Mouse (Mus musculus): ENCODE data around the gene Neu1.
A peak's percentile ranks its signal among the peaks of the same experiment; 100 is the strongest.

Gene Neu1

DNA sequence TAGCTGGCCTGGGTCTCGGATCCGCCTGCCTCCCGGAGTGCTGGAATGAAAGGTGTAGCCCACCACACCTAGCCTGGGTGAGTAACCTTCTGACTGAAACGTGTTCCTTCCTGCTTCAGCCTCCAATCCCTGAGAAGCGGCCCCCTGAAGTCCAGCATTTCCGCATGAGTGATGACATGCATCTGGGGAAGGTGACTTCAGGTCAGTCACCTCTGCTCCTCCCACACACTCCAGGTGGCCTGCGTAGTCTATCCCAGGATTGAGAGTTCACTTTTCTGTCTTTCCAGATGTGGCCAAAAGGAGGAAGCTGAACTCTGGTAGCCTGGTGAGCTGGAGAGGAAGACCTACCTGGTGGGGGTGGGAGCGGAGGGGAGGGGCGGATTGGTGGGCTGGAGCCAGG is 28.2 kb upstream of the Neu1 start:
- no peak for DNase-seq (ENCODE audit: low read depth)

DNA sequence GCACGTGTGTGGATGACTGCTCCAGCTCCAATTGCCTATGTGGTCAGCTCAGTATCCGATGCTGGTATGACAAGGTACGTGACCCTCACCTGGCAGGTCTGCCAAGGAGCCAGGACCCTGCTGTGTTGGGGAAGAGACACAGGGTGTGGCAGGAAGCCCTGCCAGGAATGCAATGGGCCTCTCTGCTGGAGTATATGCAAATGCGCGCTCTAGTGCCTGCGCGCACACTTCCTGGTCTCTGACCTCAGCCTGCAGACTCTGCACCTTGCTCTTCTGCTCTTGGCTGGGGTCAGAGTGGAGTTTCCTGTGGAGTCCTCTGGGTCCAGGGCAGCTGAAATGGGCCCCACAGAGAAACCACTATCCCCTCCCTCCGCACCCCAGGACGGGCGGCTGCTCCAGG is 20.1 kb upstream of the Neu1 start:
- DNase-seq (ENCODE audit: low read depth) = no peak

DNA sequence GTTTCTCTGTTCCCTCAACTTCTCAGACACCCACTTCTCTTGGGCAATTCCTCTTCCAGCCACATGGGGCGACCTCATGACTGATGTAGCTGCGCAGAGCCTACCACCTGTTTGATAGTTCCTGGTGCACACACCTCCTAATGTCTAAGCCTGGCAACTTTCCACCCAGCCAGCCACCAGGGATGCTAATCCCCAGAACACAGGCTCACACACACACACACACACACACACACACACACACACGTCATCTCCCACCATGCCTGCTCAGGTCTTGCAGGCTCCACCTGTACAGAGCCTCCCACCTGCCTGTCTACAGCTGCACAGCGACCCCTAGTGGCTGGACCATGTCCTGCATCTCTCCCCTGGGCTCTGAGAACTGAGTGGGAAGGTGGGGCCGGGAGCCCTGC is 19.1 kb upstream of the Neu1 start:
- DNase-seq (ENCODE audit: low read depth) = peak; percentile 95

DNA sequence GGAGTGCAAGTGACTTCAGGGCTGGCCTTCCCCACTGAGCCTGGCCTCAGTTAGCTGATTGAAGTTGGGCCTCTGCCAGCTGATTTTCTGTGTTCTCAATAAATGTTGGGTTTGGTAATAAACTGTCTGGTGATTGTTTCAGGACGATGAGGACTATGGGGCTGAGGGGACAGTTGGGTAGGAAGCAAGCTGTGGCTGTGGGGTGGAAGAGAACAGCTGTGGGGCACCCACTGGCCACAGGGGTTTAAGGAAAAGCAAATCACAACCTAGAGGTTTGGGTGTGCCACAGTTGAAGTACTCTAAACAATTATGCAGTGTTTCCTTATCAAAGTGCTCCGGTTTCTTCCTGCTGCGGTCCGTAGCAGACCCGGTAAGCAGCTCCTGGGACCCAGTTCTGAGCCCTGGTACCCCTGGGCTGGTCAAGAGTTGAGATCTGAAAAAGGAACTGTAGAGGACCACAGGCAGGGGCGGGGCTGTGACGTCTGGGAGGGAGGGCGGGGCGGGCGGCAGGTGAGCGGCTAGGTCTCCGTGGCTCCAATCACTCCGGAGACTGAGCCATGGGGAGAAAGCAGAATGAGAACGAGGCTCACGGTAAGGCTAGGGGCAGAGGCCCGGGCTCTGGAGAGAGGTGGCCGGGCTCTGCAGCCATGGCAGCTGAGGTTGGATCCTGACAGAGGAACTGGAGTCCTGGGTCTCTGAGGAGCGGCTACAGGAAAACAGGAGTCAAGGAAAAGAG is 17.0 kb upstream of the Neu1 start, which contains the start of gene Slc44a4:
Slc44a4 (plus strand) TSS at position 537 of the 736 bp plus-strand sequence.
- no peak for DNase-seq (ENCODE audit: low read depth)

DNA sequence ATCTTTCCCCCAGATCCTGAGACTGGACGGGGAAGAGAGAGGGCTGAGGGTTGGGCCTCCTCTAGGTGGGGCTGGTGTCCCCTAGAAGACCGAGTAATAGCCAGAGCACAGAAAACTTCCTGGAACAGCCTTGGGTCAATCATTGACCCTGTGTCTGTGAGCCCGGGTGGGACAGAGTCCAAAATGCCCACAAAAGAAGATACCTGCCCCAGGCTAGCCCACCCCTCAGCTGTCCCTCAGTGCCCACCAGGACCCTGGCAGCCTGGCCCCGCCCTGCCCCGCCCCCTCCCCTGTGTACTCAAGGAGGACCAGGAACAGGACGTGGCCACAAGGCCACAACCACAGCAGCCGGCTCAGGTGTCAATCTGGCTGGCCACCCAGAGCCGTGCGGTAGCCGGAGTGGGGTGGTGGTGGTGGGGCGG is 15.6 kb upstream of the Neu1 start:
- DNase-seq (ENCODE audit: low read depth) = no peak

DNA sequence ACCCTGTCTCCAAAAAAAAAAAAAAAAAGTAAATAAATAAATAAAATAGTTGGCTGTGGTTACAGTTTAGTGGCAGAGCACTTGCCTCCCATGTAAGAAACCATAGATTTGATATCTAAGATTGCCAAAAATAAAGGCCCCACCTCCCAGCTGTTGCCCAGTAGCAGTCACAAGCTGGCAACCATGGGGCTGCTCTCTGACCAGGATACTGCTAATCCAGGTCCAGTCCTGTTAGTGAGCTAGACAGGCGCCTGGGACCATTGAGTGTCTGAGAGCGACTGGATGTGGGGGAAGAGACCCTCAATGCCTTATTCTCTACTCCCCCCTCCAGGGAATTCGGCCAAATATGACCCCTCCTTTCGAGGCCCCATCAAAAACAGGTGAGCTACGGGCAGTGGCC is 14.7 kb upstream of the Neu1 start:
- DNase-seq (ENCODE audit: low read depth) = no peak

DNA sequence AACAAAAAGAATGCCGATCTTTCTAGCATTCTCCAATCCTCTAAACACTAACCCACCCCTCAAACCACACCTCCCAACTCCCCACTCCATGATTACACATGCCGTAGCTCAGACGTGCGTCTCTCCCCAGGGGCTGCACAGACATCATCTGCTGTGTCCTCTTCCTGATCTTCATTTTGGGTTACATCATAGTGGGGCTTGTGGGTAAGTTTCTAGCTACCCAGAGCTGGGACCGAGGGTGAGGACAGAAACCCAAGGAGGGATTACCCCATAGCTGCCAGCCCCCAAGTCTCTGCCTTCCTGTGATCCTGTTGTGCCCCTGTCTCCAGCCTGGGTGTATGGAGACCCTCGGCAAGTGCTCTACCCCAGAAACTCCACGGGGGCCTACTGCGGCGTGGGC is 13.9 kb upstream of the Neu1 start:
- DNase-seq (ENCODE audit: low read depth) = no peak

DNA sequence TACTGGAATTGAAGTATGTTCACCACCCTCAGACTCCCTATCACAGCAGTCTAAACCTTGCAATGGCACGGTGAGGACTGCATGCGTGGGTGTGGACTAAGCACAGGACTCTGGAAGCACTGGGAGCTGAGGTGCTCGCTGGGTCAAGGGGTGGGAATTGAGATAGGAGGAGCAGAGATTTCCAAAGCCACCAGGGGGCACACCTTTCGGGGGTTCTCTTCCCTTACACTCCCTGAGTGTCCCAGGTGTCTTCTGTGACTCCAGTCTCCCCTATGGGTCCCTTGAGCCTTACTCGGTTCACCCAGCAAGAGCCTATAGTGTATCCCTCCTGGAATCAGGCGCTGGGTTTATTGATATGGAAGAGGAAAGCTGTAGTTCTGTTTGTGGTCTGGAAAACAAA is 8.1 kb upstream of the Neu1 start:
- DNase-seq (ENCODE audit: low read depth) = no peak

DNA sequence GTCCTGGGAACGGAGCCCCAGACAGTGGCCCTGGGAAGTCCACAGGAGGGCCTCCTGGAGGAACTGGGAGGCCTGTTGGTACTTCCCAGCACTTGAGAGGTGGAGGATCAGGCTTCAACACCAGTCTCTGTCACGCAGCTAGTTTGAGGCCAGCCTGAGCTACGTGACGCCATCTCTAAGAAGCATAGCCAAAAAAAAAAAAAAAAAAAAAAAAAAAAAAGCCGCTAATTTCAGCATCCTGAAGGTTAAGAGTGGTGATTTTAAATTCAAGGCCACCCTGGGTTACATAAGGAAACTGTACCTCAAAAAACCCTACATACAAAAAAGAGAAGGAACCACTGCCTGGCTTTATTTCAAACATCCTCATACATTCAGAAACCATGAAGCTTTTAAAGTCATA is 6.8 kb upstream of the Neu1 start:
- DNase-seq (ENCODE audit: low read depth) = no peak

DNA sequence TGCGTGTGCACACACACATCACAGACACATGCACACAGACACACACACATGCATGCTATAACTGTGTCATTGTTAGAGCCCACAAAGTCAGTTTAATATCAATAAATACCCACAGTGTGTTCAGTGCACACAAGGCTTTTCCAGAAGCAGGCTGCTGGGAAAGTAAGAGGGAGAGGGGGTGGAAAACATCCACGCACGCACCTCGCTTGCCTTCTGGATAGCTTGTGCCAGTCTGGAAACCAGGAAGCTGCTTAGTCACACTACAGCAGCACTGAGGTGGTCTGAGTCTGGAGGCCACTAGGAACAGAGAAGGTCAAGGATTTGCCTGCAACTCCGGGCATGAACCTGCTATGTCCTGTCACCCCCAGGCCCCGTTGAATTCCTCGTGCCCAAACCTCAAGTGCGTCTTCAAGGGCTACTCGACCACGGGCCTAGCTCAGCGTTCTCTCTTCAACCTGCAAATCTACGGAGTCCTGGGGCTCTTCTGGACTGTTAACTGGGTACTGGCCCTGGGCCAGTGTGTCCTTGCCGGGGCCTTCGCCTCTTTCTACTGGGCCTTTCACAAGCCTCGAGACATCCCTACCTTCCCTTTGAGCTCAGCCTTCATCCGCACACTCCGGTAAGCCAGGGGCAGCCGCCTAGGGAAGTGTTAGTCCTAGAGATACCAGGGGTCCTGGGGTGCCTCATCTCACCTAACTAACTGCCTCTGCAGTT is 3.6 kb upstream of the Neu1 start:
- no peak for DNase-seq (ENCODE audit: low read depth)

DNA sequence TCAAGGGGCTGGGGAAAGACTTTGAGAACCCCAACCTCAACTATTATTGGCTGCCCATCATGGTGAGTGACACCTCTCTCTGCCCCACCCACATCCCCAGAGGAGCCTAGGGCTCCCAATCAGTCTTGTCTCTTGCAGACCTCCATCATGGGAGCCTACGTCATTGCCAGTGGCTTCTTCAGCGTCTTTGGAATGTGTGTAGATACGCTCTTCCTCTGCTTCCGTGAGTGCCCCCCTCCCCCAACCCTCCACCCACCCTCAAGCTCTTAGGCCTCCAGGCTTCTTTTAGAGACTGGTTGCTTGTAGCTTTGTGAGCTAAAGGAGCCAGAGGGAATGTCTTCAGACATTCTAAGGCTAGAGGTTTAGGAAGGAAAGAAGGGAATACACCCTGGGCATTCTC is 2.2 kb upstream of the Neu1 start:
- DNase-seq (ENCODE audit: low read depth) = no peak

DNA sequence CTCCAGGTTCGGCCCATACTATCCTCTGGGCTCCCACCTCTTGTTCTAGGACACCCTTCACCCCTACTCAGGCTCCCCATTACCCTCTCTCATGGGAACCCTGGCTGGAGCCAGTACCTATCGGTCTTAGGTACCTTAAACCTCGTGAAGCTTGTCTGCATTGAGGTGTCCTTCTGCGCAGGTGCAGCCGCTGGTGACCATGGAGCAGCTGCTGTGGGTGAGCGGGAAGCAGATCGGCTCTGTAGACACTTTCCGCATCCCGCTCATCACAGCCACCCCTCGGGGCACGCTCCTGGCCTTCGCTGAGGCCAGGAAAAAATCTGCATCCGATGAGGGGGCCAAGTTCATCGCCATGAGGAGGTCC is 664 bp downstream of the Neu1 start:
- DNase-seq (ENCODE audit: low read depth) = peak; percentile 69

DNA sequence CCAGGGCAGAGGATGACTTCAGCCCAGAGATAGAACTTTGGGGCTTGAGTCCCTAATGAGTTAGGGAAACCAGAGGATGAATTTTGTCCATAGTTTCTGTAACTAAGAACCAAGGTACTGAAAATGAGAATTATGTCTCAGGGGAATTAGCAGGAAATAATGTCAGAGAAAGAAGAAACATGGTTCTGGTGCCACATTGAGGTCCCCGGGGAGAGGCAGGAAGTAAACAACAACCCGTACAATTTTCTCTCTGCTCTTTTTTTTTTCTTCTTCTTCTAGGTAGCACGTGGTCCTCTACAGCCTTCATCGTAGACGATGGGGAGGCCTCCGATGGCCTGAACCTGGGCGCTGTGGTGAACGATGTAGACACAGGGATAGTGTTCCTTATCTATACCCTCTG is 1.2 kb downstream of the Neu1 start:
- peak; percentile 60 for DNase-seq (ENCODE audit: low read depth)

DNA sequence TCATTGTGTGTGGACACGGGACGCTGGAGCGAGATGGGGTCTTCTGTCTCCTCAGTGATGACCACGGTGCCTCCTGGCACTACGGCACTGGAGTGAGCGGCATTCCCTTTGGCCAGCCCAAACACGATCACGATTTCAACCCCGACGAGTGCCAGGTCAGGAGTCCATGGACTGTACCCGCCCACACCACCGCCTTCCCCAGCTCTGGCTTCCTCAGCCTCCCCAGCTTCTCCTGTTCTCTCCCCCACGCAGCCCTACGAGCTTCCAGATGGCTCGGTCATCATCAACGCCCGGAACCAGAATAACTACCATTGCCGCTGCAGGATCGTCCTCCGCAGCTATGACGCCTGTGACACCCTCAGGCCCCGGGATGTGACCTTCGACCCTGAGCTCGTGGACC is 3.0 kb downstream of the Neu1 start:
- no peak for DNase-seq (ENCODE audit: low read depth)

DNA sequence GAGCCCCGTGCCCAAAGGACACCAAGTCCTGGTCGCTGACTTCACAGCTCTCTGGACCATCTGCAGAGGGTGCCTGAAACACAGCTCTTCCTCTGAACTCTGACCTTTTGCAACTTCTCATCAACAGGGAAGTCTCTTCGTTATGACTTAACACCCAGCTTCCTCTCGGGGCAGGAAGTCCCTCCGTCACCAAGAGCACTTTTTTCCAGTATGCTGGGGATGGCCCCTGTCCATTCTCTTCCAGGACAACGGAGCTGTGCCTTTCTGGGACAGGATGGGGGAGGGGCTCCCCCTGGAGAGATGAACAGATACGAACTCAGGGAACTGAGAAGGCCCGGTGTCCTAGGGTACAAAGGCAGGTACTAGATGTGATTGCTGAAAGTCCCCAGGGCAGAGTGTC is 3.8 kb downstream of the Neu1 start:
- no peak for DNase-seq (ENCODE audit: low read depth)

DNA sequence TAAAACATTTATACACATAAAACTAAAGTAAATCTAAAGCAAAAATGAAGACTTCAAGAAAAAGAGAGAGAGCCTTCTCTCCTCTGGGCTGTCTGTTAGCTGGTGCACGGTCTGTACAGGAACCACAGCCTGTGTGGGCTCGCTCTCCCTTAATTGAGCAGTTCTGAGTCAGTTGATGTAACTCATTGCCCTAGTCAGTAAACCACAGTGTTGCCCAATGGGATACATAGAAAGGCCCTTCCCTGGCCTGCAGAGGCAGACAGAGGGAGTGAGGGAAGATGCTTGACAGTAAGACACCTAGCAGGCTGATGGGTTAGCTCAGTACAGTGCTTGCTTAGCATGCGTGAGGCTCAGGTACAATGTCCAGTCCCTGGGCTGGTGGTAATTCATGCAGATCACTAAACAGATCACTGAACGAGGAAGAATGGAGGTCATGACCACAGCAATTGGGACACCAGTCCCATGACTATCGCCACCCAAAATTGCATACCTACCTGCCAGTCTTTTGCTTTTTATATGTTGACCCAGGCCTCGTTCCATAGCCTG is 7.0 kb downstream of the Neu1 start:
- no peak for DNase-seq (ENCODE audit: low read depth)

DNA sequence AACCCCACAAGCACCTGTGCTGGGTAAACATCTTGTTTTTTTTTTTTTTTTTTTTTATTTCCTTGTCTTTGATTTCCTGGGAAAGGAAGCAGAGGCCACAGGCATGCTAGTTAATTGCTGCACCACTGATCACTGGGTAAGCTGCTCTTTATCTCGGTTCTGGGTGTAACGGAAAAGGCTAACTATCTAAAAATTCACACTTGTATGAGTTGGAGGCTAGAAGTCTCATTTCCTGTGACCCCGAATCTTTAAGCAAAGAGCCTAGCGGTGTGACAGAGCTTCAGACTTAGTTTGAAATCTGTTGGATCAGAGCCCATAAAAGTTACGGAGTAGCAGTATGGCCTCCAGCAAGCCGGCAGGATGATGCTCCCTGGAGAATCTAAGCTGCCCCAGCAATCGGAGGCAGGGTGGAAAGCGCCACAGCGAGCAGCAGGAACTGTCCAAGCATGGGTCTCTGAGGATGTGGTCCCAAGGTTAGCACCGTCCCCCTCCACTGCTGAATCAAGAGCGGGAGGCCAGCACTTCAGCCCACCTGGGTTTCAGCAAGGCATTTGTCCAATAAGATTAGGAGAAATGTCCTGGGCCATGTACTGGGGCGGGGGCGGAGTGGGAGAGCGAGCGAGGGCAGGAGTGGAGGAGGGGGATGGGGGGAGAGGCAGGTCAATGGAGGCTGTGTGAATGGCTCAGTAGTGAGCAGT is 10.4 kb downstream of the Neu1 start:
- no peak for DNase-seq (ENCODE audit: low read depth)

DNA sequence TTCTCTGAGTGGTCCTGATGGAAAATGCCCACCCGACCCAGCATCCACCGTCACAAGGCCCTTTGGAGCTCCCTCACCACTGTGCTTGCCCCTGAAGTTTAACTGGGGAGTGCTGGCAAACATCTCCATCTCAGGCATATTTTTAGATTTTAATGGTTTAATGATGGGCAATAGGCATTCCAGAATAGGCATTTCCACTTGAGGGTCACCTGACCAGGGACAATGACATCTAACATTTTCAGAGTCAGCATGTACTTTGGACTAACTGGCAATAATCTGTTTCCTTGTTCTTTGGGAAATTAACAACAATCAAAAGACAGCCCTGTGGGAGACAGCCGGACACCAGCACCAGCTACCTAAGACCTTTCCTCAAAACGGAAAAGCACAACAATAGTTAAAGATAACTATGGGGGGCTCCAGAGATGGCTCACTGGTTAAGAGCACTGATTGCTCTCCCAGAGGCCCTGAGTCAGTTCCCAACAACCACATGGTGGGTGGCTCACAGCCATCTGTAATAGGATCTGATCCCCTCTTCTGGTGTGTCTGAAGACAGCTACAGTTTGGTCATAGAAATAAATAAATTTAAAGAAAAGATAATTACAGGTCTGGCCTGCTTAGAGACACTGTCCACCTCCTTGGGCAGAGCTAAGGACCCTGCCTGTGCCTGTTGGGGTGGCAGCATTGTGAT is 12.2 kb downstream of the Neu1 start:
- DNase-seq (ENCODE audit: low read depth) = no peak

DNA sequence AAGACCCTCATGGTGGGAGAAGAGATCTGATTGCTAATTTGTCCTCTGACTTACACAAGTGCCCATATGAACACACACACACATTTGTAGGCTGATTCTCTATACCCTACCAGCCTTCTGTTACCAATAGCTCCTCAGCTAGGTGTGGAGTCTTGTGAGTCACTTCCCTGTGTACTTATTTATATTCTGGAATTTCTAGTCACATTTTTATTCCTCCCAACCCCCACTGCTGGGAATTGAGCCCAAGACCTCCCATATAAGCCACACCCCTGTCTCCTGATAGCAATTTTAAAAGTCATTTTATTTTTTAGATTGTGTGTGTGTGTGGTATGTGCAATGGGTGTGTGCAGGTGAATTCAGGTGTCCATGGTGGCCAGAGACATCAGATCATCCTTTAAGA is 13.3 kb downstream of the Neu1 start:
- no peak for DNase-seq (ENCODE audit: low read depth)

DNA sequence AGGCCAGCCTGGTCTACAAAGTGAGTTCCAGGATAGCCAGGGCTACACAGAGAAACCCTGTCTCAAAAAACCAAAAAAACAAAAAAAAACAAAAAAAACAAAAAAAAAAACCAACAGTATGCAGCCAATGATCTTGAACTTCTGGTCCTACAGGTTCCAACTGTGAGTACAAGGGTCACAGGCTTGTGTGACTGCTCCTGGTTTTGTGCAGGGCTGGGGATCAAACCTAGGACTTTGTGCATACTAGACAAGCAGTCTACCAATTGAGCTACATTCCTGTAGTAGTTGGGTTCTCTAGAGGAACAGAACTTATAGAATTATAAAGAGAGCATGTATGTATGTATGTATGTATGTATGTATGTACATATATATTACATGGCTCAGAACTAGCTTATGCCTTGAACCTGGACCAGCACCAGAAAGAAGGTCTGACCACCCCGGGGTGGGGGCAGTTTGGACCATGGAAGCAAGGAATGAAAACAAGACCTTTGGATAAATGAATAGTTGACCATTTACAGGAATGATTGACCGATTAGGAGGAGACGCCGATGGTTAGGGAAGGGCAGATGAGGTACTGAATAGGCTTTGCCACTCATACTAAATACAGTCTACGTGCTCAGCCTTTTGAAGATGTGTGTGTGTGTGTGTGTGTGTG is 15.6 kb downstream of the Neu1 start:
- DNase-seq (ENCODE audit: low read depth) = no peak

DNA sequence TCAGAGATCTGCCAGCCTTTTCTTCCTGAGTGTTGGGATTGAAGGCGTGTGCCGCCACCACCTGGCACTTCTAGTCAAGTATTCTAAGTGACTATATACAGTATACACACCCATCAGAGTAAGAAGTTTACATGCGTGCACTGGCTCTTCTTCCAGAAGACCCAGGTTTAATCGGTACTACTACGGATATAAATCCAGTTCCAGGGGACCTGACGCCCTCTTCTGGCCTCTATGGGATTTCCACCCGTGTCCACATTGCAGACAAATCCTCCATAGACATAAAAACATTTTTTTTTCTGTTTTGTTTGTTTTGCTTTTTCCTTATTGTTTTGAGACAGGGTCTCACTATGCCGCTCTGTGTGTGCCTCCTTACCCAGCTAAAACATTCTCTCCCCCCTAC is 16.6 kb downstream of the Neu1 start:
- DNase-seq (ENCODE audit: low read depth) = peak; percentile 59
